Mouse (Mus musculus) erythroblast, embryonic 14.5 days (primary cell): ENCODE results near the gene Gm9844.

Experiments used
- GATA1 ChIP-seq: IDR thresholded peaks from 2 replicates; pipeline ENCODE4 v1.6.1; 2012; ENCODE audit warnings: low read length, inconsistent platforms, mixed read lengths
- TAL1 ChIP-seq: IDR thresholded peaks from 3 replicates; pipeline ENCODE4 v1.6.1; 2012; ENCODE audit warnings: low read length, inconsistent platforms, mixed read lengths

GRCm38 (mm10) chr7:24853233-24853563, 8.8 kb upstream of the Gm9844 start:
- no peak for TF ChIP-seq GATA1
- no peak for TF ChIP-seq TAL1
